Mouse (Mus musculus): ENCODE measurements around the gene Slc22a12.

GRCm38 (mm10) chr19:6569561-6569960 is 26.7 kb upstream of the Slc22a12 start:
- TF ChIP-seq POLR2A (IDR thresholded peaks at IDR 0.05; ENCODE audit: low read depth, low read length) (no peak), CTCF (IDR thresholded peaks at IDR 0.05; ENCODE audit: extremely low read depth, insufficient read depth, insufficient read length, insufficient replicate concordance) (no peak)
